Mouse (Mus musculus) erythroblast, adult 5-6 weeks (primary cell): Measurements from ENCODE around the gene Mast4. TPM values are rescaled to one million over a fixed set of nuclear protein-coding genes. Genes with fewer than 3 reads are reported as not detected.

Experiments
- ATAC-seq: replicated peaks from 2 replicates; pipeline ENCODE4 v1.8.0; 2016; ENCODE audit warnings: moderate number of reproducible peaks, mild to moderate bottlenecking, moderate TSS enrichment, inconsistent platforms; ENCODE audit not compliant: poor library complexity, low FRiP score, severe bottlenecking
- total RNA-seq, 2 experiments: library from RNA; stranded (forward) in 1 of 2; stranded (reverse) in 1 of 2; fragments of 150-400 nt in 1 of 2; fragments of 200-764, 138-1000 nt in 1 of 2; gene quantifications; 2 replicates each; pipeline versions ENCODE4 v1.2.3 to v1.2.4; 2015 to 2017; ENCODE audit warnings: low replicate concordance in 2 of 2

Mast4 gene
- total RNA-seq, 2 experiments from 2014 or later: 2.1 to 5.2 TPM

DNA sequence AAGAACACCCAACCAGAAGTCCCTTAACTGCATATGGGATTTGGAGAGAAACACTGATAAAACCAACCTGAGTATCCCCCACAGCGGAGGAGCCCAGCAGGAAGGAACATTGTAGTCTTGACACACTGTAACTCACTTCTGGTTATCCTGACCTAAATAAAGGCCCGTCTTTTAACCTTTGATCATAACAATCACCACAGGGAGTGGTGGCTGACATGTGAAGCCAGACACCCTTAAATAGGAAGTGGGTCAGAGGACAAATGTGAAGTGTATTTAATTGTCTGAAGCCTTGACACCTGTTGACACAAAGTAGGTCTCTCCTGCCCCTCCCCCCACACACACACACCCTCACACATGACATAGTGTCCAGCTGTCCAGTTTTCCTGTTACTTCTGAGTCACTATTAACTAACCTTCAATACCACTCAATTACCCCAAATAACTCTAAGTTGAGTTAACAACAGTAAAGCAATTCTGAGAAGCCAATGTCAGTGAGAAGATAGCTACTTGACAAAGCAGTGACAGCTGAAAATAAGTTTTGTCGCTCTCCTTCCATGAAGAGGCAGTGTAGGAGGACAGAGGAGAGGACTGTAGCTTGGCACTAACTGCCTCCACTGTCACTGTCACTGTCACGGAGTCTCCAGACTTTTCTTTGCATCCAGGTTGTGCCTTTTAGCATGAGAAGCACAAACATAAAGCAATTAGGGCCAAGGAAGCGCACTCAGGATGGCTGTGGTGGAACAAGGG lies 87.2 kb downstream of the Mast4 start:
- ATAC-seq: no peak

DNA sequence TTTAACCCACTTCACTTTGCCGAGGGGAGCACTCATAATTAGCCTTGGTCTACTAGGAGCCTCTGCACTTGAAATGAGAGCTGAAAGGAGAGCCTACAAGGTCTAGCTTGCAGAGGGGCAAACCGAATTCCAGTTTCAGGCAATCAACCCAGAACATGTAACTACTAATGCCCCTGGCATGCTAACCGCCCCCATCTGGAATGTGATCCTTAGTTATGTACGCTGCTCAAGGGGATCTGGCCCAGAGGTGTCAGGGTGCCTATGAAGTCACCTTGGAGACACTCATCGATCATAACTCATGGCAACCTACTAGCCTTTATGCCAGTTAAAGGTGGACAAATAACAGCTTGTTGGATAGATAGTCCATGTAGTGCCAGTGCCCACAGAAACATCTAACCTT lies 88.9 kb downstream of the Mast4 start:
- ATAC-seq: no peak

DNA sequence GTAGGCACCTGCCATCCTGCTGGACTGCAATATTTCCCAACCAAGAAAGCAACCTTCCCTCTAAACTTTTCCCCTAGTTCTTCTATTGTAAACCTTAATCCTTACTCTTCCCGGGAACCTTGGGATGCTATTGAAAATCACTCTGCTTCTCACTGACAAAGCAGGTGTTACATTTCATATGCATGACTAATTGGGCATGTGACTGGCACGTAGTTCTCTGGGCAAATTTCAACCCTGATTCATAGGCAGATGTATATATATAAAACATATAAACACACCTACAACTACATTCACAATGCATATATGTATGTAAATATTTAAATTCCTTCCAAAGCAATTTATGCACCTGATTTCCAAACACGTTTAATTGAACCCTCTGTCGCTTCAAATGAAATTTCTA lies 90.2 kb downstream of the Mast4 start:
- no peak for ATAC-seq

DNA sequence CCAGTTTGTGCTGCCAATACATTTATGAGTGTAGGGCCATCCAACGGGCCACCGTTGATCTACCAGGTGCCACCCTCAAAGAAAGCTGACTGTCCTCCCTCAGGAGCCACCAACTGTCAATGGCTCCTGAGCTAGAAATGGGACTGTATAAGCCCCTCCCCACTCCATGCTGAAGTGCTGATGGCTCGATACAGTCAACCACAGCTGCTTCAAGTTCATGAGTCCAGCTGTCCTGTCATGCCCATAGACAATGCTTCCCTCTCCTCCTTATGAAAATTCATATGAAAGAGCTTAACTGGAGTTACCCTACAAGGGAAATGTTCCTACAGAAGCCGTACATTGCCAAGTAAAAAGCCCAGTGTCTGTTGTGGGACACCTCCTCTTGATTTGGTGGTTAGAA lies 93.2 kb downstream of the Mast4 start:
- ATAC-seq: no peak

DNA sequence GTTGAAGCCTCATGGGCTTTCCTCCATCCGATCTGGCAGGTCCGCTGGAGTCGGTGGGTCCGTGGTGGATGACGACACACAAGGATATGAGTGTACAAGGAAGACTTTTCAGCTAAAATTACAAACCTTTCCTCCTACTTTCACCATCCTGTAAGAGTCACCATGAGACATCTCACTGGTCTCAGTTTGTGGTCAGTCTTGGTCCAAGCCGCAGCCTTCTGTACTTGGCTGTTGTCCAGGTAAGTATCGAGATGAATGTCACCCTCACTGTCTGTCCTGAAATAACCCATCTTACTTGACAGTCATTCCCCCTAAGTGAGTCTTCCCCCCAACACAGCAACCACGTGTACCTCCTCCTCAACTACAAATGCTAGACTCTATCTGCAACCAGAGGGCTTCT lies 94.6 kb downstream of the Mast4 start:
- no peak for ATAC-seq

DNA sequence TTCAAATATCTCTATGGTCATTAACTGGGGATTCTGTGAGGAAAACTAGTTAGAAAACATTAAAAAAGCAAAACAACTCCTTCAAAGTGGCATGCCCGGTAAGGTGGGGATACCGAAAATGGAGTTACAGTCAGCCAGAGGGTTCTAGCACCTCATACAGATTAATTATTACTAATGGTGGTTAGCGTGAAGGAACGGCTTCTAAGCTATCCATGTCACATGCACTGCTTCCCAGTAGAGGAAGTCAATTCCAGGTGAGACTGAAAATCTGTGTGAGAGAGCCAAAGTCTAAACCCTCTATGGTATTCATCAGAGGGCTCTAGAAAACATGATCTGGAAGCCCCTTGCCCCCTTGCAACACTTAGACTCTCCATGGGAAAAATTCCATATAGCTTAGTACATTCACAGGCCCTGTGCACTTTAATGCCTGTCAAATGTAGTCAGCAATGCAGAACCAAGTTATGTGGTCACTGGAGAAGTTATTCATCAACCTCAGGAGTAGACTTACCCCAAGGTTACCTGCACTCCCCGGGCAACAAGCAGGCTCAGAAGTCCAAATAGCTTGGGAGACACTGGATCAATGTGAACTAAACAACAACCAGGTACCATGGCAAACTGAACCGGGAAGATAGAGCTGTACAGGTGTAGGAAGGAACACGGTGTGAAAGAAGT lies 96.1 kb downstream of the Mast4 start:
- ATAC-seq: no peak

DNA sequence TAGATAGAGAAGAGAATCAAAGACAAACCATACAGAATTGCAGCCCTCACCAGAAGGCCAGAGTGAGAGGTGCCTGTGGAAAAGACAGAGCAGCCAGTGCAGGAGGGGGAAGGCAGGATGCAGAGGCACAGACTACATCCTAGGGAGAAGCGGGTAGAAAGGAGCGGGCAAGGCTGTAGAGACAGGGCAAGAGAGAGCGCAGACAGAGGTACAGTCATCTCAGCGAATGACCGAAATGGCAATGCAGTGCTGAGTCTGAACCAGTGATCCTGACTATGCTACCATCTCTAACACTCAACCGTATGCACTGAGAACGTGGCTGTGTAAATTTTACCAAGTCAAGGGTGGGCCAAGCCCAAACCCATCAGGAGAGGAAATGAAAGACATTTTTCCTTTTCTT lies 102.1 kb downstream of the Mast4 start:
- ATAC-seq: no peak

DNA sequence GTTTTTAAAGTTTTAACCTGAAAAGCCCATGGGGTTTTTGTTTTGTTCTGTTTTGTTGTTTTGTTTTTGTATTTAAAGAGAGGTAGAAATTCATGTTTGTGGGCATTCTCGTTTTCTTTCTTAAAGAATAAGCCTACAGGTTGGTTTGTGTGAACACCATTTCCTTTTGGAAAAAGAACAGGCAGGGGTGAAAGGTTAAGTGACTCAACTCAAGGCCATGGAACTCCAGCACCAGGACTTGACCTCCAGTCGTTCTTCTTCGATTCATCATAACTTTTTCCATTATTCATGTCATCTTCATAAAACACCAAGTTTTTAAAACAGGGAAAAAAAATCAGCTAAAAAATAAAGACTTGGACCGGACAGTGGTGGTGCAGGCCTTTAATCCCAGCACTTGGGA lies 105.2 kb downstream of the Mast4 start:
- no peak for ATAC-seq

DNA sequence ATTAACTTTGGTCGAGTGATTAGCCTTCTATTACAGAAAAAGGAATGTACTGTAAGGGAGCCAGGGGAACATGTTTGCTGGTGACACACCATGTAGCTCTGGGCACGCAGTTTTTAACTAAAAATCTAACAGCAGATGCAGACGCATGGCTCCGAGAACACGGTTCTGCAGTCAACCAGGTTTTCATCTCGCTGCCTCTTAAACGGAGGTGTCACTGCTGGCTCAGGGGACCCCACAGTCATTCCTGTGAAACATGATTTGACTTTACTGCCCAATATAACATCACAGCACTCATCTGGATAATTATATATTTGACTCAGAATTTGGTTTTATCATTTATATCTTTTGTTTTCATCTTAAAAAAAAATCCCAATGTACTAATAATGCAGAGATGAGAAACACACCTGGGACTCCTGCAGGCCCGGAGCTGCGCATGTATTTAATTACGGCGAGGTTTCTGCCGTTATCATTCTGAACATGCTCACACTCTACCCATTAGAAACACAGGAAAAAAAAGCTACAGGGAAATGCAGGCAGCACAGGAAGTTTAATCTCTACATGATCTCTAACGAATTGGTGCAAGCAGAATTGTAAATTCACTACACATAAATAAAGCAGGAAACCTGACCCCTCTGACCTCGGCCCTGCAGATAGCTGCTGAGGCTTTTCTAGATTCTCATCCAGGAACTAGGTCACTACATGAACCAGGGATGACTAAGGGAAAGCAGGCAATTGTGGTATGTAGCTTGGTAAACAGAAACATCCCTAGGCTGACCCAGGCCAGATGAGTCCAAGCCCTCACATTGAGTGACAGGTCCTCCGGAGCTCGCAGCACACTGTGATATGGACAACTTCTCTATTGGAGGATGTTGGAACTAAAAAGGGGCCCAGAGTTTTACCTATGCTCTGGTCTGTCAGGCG lies 108.1 kb downstream of the Mast4 start:
- ATAC-seq: no peak

DNA sequence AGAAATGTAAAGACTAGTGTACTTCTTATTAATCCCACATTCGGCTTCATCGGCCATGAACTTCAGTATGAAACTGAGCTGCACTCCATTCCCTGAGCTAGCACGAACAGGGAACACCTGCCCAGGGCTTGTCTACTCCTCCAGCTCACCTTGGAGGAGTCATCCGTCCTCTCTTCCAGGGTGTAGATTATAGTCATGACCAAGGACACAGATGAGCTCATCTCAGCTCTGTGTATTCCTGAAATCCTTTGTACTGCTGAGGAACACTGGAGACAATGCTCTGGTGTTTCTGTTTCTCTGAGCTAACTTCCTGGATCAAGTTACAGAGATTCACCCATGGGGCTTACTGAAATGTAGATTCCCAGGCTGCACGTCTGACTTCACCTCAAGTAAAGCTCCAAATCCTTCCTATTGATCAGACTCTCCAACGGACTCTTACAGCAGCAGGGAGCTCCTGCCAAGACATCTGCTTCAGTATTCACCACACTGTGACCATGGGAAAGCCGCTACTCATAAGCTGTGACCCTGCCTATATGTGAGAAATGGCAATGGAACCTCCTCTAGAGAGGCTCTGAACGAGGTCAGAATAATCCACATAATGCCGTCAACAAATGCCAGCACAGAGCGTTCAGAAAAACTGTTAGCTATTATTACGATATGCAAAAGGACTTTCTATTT lies 108.9 kb downstream of the Mast4 start:
- ATAC-seq: no peak

DNA sequence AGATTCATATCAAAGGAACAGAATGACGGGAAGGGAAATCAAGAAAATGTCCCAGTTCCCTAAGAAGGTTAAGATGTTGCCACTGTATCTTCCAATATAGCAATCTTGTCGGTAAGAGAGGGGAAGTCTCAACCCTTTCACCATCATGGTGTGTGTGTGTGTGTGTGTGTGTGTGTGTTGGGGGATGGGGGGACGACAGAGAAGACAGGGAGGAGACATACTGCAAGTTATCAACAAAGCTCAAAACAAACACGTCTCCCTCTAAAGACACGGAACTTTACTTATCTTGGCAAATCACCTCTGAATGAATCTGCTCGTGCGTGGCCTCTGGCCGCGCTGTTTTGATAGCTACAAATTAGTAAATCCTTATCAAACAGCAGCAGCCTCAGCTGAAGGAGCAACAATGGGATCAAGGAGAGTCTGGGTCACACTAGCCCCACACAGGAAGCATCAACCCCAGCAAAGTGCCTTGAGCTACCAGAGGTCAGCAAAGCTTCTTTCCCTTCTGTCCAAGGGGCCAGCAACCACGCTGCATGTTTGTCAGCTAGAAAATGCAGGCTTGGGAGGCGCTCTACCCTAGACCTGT lies 113.7 kb downstream of the Mast4 start:
- no peak for ATAC-seq

DNA sequence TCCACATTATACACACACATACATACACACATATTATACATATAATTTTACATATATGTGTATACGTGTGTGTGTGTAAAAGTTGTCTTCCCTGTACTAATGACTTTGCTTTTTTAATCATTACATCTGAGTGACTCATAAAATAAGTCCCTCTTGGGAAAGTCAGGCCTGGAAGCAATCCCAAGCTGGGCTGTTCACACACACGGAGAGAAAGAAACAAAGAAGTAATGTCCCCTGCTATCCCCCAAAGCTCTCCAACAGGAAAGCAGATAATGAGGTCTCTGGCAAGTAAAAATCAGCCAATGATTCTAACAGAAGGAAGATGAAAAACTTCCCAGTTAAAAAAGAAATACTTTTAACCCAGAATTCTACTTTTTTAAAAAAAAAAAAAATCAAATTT lies 114.3 kb downstream of the Mast4 start:
- ATAC-seq: no peak

DNA sequence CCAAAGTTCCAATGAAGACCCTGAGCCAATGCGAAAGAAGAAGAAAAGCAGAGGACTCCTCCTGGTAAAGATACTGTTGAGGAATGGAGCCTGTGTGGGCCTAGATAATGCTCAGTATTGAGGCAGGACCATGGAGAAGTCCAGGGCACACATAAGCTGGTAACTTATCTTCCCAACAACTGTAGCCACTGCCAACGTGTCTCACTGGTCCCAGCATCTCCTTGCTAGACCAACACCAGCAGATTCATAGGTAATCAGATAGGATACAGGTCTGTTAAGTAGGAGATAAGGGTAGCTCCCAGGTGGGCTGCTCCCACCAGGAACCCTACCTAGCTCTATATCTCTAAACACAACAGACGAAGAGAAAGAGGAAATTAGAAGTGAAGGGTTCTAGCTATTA lies 116.8 kb downstream of the Mast4 start:
- ATAC-seq: no peak

DNA sequence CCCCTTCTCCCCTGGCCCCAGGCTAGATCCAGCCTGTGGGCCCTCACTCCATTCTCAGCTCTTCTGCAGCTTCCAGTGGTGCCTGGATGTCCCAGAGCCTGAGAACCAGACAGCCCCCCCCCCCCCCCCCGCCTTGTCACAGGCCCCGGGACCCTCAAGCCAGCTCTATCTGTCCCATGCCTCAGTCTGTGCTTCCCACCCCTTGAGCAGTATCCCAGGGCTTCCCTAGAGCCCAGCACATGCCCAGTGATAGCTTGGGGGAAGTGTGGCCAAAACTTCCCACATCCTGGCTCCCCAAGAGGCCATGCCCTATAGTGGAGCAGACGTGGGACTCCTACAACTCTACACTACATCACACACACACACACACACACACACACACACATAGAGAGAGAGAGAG lies 119.8 kb downstream of the Mast4 start:
- ATAC-seq: no peak

DNA sequence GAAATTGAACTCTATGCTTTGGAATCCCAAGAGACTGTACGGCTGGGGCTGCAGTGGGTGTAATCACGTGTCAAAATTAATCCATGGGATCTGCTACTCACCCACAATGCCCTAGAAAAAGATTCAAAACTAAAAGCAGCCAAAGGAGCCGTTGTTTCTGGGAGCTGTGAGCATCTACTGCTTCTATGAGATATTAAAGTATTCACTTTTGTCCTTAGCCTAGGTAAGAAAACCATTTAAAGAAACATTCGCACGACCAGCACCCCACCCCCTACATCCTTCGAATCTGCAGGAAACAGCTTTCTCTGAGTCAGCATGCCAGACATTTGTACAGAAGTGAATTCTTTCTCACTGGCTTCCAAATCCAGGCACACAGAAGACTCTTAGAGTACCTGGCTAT lies 122.3 kb downstream of the Mast4 start:
- no peak for ATAC-seq

DNA sequence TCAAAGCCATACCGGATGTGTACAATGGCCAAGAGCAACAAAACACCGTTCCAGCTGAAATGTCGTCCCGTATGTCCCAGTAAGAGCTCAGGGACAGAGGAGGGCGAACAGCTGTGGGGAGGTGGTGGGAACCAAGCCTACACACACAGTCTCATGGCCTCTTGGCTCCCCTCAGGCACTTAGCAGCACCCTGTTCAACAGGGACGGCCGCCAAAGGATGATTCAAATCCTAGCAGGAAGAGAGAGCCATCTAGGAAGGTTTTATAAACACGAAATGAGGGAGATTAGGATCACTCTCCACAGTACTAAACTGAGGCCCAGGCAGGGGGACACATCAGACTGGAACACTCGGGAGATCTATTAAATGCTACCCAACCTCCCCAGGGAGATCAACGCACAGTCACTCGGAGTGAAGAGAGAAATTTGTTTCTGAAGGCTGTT lies 122.8 kb downstream of the Mast4 start:
- no peak for ATAC-seq

DNA sequence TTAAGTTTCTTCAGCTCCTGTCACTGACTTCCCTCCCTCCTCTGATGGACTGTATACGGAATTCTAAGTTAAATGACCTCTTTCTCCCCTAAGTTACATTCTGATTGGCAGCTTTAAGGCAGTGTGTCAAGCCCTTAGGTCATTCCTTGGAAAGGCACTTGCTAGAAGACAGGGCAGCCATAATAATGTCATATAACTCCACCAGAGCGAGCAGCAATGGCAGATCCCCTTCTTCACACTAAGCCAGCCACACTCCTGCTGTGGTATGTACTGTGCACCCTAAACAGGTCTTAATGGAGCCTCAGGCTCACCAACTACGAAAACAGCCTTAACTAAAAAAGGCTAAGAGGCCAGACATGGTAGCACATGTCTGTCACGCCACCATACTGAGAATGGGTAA lies 123.6 kb downstream of the Mast4 start:
- ATAC-seq: no peak

DNA sequence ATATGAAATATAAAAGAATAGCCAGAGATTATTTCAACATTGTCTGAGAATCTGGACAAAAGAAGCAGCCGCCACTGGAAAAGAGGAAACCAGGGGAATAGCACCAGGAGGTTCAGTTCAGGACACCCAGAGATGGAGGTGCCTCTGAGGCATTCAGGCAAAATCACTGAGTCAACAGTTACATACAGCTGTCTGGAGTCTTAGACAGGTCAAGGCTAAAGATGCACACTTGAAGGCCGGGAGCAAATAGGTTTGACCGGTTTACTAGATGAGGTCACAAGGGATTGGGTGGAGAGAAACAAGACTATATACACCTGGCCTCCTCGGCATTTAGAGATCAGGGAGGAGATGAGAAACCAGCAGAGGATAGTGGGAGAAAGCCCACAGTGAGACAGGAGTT lies 127.1 kb downstream of the Mast4 start:
- ATAC-seq: no peak

DNA sequence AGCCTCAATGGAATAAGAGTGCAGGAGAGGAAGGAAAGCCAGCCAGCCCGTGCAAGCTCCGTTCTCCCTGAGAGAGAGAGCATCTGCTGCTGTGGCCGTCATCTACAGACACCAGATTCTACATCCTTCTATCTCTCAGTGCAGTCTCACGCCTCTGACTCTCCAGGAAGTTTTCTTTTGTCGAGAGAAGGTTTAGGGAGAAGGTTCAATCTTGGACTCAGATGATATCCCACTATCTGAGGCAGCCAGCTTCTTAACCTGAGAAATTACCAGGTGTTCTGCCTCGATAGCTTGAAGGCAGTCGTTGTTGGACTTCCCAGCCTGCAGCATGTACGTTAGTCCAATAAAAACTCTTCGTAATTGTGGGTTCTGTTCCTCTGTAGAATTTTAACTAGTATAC lies 127.7 kb downstream of the Mast4 start:
- no peak for ATAC-seq

DNA sequence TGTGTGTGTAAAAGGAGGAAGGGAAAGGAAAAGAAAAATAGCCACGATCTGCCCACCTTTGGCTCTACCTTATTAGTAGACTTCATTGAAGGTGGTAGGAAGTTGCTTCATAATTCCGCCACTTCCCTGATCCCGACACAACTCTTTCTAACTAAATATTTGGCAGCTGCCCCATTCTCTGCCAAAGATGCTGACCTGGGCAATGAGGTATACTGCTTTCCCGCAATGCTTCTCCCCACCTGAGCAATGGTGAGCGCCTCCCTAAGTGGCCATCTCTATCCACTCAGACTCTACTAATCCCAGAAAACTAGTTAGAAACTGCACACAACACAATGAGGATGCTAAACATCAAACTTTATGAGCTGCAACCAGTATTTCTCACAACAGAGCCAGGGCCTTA lies 129.1 kb downstream of the Mast4 start:
- ATAC-seq: no peak
